Mouse (Mus musculus) adrenal gland (tissue): Measurements from ENCODE around the gene Ncam1.

ENCODE experiments used
- intact Hi-C: fragments of 180-260 bp; cut with DNase I; formaldehyde crosslinking; loops from one replicate; pipeline ENCODE4 v1.15.1; 2025
- long read RNA-seq, 2 experiments: library from polyadenylated mRNA; unstranded; transcript quantifications; one replicate each; pipeline ENCODE4 v2.0.0; 2020; ENCODE audit warnings: borderline replicate concordance in 1 of 2; ENCODE audit not compliant: insufficient replicate concordance in 1 of 2

Gene Ncam1
- long read RNA-seq, experiment 1, partial matches to known transcripts = 3 of 24 reads
- long read RNA-seq, experiment 1, other reads (novel, unspliced or antisense) = 20 of 24 reads
- long read RNA-seq, experiment 2, partial matches to known transcripts = 7 of 17 reads
- long read RNA-seq, experiment 2, other reads (novel, unspliced or antisense) = 9 of 17 reads

DNA sequence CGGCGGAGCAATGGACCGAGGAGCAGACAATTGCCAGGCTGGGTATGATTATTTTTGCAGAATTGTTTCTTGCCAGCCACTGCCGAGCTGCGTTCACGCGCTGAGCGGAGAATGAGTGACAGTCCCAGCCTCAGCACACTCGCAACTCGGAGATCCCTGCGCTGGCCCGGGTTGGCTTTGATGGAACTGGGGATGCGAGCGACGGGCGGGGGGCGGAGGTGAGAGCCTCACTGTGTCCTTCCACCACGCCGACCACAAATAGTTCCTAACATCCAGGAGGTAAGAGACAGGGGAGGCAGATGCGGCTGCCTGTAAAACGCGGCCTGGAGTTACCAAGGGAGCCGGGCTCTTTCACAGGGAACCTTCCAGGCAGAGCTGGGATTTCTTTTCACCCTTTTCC is at the start of gene Ncam1:
Gene Ncam1, minus strand, starts transcription at position 120 of the 400 bp plus-strand sequence.
- intact Hi-C loops = no loop called here

DNA sequence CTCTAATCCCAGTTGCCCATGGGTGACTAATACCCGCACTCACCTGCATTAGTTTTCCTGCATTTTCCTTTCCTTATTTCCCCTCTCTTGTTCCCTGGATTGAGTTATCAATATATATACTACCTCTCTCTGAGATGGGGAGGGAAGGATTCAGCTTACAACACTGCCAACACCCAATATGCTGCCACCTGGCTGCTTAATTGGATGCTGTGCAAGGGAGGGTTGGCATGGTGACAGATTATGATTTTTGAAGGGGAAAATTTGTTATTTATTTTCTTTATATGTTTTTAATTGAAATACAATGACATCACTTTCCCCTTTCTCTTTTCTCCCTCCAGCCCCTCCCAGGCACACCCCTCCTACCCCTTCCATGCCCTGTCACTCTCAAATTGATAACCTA is 35.3 kb upstream of the Ncam1 start:
- intact Hi-C loops = no loop called here

DNA sequence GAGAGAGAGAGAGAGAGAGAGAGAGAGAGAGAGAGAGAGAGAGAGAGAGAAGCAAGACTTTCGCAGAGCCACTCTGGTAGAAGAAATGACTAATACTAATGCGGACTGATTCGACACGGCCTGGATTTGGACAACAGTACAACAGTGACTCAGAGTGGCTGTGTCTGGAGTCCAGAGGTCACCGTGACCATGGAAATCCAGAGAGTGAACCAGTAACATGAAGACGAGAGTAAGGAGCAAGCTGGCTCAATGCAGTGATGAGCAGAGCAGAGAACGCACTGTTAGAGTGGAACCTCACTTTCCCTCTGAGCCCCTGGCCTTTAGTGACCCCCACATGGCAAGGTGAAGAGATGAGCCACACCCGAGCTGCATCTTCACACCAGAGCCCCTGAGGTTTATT is 28.9 kb upstream of the Ncam1 start:
- intact Hi-C loops = no loop called here

DNA sequence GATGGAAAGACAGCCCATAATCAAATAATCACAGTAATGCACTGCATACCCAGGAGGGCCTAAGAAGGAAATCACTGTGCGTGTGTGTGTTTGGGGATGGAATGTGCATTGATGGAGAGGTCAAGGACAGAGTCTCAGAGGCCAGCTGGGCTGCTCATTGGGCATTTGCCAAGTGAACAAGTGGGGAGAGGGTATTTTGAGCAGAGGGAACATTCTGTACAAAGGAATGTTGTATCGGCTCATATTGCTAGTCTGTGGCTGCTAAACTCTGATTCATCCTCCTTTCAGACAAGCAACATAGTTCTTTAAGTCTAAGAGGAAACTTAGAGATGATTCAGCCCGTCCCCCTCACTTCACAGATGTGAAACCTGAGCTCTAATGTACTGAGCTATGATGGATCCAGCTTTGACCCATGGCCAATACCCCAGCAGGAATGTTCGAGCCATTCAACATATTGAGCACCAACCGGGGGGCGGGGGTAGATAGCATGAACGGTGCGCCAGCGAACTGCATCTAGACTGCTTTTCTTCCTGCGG is 17.5 kb upstream of the Ncam1 start:
- intact Hi-C loops = no loop called here

DNA sequence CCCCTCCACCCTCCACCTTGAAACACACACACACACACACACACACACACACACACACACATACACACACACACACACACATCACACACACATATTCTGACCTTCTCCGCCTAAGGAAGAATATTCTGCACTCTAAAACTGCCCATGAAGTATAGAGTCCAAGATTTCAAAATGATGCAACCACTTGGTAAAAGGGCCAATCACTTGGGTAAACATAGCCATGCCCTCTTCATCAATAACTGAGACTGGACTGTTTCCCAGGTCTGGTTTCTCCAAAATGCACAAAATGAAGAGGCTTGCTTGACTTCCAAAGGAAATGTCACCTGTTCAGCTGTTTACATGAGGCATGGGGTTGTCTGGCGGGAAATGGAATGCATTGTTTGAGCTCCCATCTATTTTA is 15.7 kb upstream of the Ncam1 start:
- intact Hi-C loops = no loop called here

DNA sequence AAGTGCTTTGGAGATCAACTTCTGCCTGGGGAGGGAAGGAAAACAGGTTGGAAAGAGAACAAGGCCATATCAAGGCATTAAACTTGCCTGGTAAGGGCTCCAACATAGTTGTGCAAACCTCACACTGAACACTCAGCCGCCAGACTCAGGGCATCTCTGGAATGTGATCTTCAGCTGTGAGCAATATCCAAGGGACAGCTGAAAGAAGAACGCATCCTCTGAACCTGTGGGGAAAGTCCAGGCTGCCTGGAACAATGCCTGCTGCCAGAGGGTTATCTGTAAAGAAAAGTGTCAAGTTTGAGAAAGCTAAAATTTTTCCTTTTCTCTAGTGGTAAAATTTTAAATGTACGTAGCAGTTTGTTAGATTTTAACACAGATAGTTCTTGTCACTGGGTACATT is 4.5 kb upstream of the Ncam1 start:
- intact Hi-C loops = no loop called here

DNA sequence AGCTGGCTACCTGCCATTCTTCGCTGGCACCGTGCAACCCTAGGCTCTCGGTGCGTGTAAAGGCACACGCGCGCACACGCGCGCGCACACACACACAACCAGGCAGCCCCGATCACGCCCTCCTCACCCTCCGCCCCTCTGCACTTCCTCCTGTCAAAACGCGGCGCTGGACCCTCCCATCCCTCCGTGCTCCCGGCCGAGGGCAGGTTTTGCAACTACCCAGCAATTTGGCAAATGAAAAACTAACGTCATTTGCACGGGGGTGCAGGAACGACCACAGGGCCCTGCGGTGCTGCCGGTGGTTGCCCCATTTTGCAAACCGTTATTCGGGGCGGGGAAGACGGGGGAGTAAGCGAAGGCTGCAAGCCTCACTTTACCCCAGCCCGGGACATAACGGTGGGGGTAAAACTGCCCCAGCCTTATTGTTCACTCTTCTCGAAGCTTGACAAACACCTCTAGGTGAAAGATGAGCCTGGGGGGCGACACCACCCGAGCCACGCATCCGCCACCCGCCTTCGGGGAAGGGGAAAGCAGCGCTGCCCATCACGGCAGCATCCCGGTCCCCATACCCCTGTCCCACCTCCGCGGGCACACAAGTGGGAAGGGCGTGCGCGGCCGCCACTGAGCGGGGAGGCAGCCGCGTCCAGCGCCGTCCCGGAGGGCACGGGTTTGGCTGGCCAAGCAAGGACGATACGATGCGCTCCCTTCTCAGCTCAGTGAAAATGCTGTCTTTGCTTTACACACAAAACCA is 729 bp downstream of the Ncam1 start:
- intact Hi-C loops = no loop called here

DNA sequence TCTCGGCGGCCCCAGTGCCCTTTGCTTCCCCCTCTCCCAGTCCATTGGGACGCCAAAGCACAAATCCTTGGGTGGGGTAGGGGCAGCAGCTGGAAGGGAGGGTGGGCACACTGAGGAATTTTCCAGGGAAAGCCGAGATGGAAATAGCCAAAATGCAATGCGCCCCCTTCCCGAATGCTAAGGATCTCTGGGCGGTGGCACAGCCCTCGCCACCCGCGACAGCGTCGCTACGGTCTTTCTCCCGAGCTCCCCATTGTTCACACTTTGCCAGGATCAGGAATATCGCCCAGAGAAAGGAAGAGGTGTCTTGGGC is 1.3 kb downstream of the Ncam1 start:
- intact Hi-C loops = no loop called here

DNA sequence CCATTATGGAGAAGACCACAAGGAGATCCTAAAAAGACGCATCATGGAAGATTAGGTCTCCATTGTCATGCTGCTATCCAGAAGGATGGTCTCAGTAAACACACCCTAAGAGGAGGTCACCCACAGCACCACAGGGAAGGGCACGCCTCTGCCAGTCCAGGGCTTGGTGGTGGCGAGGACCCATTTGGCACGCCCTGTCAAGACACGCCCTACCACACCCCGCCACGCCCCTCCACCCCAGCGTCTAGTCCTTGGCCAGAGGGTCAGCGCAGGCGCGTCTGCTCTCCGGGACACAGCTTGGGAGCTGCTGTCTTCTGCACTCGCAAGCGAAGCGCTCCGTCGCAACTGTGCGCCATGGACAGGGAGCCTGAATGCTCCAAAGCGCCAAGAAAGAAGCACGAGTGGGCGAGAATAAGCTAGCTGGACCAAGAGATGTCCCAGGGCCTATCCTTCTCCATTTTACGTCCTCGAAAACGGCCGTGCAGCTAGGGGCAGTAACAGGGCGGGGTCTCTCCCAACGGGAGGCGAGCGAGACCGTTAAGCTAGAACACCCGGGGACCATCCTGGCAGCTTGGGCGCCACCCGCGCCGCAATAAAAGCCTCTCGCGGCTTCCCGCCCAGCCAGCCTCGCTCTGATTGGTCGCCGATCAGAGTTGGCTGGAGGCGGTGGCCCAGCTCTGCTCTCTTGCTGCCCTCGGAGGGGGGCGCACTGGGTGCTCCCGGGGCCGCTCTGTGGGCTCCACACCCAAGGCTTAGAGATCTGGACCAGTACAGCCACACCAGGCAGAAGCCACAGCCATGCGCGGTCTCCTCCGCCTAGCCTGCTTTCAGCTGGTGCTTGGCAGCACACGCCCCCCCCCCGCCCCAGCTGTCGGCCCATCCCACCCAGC is 1.9 kb downstream of the Ncam1 start:
- intact Hi-C loops = no loop called here

DNA sequence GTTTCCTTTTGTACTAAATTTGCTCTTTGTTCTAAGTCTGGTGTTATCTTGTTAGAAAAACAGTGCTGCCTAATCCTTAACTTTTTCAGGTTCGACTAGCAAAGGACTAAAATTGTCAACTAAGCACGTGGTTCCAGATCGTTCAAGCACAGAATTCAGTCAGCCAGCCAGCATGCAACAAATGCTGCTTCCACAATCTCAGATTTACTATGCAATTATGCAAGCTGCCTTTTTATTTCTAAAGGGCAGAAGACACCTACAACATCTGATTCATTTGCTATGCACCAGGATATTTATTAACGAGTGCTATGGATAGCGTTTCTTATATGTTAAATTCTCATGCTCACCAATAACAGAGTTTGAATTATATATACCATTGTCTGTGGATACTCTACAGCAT is 2.8 kb downstream of the Ncam1 start:
- intact Hi-C loops = no loop called here

DNA sequence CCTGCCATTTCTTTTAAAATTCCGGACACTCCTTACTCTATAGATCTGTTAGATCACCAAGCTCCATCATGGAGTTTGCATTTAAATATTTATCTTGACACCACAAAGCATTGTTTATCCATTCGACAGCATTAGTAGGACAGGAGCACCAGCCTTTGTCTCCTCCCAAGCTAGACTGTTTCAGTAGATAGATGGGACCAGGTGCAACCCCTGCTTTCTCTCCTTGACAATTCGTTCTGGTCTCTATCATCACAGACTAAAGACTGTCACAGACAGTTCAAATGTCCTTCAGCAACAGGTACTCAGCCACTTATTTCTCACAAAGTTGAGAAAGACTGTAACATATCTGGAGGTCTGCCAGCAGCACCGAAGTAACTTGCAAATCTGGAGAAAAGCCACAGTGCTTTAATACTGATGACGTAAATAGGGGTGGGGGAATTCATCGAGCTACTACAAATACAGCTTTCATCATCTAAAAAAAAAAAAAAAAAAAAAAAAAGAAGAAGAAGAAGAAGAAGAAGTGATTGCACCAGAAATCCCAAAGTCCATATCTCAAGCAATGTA is 4.7 kb downstream of the Ncam1 start:
- intact Hi-C loops = no loop called here

DNA sequence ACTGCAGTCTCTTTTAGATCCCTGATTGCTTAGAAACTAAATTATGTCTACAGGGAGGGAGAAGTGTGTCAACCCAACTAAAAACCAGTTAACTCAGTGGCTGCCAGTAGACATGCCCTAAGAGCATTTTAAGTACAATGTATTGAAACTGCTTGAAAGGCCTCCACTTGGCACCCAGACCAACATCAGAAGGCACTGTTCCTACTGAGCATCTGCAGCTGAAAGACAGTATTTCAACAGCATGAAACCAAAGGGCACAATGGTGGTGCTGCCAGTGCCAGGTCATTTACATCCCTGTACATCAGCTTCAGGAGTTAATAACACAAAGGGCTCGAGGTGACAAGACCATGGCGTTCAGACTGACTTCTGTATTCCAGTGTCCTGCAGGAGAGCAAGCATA is 5.5 kb downstream of the Ncam1 start:
- intact Hi-C loops = no loop called here

DNA sequence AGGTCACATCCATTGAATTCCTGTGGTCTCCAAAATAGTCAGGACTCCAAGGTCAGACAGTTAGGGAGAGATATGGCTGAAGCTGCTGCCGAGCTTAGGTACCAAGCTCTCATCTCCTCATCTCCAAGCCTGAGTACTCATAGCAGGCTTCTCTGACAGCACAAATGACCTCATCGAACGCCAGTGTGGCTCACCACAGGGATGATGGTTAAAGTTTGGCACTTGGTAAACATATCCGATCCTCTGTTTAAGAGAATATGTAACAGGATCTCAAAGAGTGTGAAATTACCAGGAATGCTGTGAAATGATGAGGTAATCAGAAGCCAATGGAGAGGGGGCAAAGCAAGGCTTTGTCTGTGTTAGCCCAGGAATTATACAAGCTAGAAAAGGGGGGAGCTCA is 6.1 kb downstream of the Ncam1 start:
- intact Hi-C loops = no loop called here

DNA sequence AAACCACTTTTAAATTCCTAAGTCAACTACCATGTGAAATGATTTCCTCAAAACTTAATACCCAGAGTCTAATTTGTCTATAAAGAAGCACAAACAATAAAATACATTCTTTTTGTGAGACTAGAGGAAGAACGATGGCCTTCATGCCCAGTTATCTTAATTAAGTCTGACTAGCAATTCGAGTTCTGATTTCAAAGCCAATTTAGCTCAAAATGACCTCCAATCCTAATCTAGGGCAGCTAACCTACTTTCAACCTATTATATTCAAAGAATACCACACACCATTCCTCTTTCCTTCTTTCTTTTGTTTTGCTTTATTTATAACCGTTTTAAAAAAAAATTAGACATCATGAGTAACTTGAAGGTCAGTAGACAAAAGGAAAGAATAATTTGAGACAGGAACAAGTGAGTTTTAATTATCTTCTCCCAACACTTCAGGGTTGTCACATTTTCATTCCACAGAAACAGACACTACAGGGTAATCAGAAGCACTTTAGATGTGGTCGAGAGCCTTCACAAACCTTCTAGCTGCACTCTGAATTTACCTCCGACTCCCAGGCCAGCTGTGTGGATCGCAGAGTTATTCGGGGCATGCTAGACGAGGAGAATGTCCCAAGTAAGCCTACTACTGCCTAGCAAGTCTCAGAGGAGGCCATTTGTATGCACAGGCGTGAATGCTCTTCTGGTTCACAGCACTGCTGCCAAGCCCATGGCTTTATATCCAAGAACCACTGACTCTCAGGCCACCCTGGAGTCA is 17.5 kb downstream of the Ncam1 start:
- intact Hi-C loops = no loop called here

DNA sequence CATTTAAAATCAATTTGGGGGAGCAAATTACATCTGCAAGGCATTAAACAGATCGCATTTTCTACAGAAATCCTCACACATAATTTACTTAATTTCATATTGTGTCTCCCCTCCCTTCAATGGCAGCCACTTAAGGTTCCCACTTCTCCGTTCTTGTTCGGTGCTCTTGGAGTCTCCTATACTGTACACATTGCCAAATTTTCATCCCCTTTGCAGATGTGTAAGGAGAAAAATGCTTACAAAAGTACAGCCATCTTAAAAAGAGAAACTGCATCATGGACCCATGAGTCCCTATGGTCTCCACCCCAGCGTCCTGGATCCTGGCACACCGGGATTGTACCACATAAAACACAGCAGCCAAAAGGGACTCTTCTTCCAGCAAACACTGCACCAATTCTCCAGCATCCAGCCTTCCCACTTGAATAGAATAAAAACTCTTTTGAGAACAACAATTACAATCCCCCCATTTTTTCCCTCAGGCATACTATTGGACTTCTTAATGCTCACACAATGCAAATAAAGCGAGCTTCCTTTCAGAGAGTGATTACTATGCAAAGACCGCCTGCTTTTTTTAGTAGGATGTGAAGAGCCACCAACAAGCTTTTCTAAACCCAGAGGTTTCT is 21.6 kb downstream of the Ncam1 start:
- intact Hi-C loops = no loop called here

DNA sequence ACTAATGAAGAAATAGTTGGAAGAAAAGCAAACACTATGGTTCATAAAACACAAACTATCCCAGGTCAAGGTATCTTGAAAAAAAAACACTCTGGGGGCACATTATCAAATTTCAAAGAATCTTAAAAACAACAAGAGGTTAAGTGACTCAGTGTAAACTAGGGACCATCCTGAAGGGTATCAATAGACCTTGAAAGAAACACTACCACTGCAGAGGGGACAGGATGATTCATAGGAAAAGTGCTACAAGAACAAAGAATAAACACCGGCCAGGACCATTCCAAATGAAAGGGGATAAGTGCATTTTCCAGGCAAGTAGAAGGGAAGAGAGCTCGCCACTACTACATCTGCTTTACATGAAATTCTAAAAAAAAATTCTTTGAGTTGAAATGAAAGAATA is 32.1 kb downstream of the Ncam1 start:
- intact Hi-C loops = no loop called here

DNA sequence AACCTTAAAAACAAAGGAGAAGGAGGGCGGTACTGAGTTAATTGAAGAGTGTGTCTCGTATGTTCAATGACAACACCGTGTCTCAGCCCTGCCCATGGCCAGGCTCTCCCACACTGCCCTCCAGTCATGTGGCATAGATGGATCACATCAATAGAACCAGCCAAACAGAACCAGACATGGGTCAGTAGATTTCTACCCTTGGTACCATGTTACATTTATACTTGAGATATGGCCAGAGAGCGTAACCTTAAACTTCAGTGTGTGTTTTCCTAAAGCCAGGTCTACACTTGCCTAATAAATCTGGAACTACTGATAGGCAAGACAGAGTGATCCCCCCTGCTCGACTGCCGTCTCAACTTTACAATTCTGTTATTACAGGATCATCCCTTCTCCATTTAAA is 38.2 kb downstream of the Ncam1 start:
- intact Hi-C loops = no loop called here

DNA sequence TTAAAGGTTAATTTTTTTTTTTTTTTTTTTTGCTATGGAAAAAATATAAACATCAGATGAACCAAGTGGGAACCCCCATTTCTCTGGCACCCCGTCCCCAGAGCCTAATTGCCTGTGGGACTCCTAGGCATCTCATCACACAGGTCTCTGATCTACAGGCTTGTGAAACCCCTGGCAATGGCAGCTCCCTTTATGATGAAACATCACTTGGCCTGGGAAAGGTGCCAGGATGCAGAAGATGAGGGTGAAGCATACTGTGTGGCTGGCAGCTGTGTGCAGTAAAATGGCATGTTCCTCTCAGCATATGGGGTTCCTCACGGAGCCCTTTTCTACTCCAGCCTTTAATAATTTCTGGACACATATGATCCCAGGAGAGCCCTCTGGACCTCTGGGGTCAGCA is 40.3 kb downstream of the Ncam1 start:
- intact Hi-C loops = no loop called here

DNA sequence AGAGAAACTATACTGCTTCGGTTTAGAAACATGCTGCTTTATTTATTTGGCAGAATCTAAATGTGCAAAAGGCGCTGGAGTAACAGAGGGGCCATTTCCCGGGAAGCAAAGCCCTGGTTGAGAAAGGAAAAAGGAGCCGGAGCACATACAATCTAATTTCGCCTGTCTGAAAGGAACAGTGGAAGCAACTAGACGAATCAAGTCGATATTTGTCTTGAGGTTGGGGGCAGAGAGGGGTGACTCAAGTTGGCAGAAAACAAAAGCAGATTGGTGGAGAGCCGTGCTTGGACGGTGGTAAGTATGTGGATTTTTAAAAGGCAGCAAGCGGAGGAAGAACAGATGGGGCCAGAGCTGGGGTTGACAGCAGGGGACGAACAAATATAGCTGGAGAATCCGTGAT is 40.7 kb downstream of the Ncam1 start:
- intact Hi-C loops = no loop called here

DNA sequence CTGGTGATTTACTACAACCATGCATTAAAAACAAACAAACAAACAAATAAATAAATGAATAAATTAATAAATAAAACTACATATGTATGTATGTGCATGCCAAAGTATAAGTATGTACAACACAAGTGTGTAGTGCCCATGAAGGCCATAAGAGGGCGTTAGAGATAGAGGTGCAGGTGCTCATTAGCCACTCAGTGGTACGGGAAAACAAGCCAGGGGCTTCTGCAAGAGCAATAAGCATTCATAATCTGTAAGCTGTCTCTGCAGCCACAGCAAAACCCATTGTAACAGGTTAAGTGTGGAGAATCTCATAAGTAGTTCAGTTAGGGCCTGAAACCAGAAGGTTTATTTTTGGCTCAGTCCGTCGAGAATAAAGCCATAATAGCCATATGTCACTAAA is 41.1 kb downstream of the Ncam1 start:
- intact Hi-C loops = no loop called here

DNA sequence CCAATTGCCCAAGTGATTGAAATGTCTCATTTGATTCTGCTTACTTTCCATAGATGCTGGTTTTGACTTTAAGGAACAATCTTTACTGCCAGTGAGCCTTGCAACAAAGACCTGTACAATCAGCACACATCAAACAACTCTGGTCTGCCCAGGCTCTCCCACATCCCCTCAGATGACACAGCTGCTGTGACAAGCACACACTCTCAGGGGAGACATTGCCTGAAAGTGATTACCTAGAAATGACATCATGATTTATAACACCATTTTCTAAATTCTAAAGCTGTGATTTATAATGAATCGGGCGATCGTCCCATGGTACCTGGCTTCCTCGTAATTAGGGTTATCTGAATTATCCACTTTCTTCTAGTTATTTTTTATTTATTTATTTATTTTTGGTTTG is 42.0 kb downstream of the Ncam1 start:
- intact Hi-C loops = no loop called here
